Comparison of ENCODE assay signal across 12 mouse cellular contexts in genomic region chr9:90823574-90824280, GRCm38 (mm10).
DNase-seq lines count a peak whose midpoint lies in the region; ATAC-seq and TF ChIP-seq lines count a peak whose summit lies in the region.
"Had no signal": no experiment of that assay in that cellular context is flagged by ENCODE, and none has a peak within 500 bp of the region (broad histone marks: within the 10 kb centered on the region; RNA-seq: fewer than 3 reads in every experiment).

No protein-coding gene starts in this region.

- no peaks in the 10 kb centered on the region for H3K79me2 ChIP-seq in myocyte (ENCODE audit: control insufficient read depth, insufficient read depth)

- no peaks in the 10 kb centered on the region for H3K36me3 ChIP-seq in heart, embryonic 11.5 days (ENCODE audit: control insufficient read depth, insufficient read depth, low read length)
- H3K36me3 ChIP-seq in lung, embryonic 14.5 days (ENCODE audit: insufficient read depth), result no peaks in the 10 kb centered on the region
- no peaks in the 10 kb centered on the region for H3K36me3 ChIP-seq in myocyte (ENCODE audit: control insufficient read depth, insufficient read depth)

- H3K27me3 ChIP-seq in heart, embryonic 11.5 days (ENCODE audit: control insufficient read depth, insufficient read depth, low read length), result no peaks in the 10 kb centered on the region
- no peaks in the 10 kb centered on the region for H3K27me3 ChIP-seq in lung, embryonic 14.5 days (ENCODE audit: insufficient read depth, low read length)
- H3K27me3 ChIP-seq in myocyte (ENCODE audit: control insufficient read depth, insufficient read depth, insufficient read length), result no peaks in the 10 kb centered on the region

- no peak overlapping the region for H3K27ac ChIP-seq in heart, embryonic 11.5 days (ENCODE audit: low read depth, low read length)
- H3K27ac ChIP-seq in lung, embryonic 14.5 days (ENCODE audit: low read depth), result no peak overlapping the region

- H3K9ac ChIP-seq in heart, embryonic 11.5 days (ENCODE audit: low read depth, low read length), result no peak overlapping the region
- H3K9ac ChIP-seq in lung, embryonic 14.5 days, result no peak overlapping the region
- H3K9ac ChIP-seq: liver, postnatal 0 days had no signal

- no peaks in the 10 kb centered on the region for H3K4me1 ChIP-seq in heart, embryonic 11.5 days (ENCODE audit: control insufficient read depth, insufficient read depth, low read length)
- no peaks in the 10 kb centered on the region for H3K4me1 ChIP-seq in lung, embryonic 14.5 days (ENCODE audit: insufficient read depth)

- ATAC-seq in heart, embryonic 11.5 days (replicated peaks; ENCODE audit: insufficient number of reproducible peaks, low FRiP score, low TSS enrichment), result no peak
- ATAC-seq in lung, embryonic 14.5 days (ENCODE audit: insufficient read depth), result no peak
- ATAC-seq: liver, postnatal 0 days had no signal

- H3K4me2 ChIP-seq in heart, embryonic 11.5 days, result no peak overlapping the region
- no peak overlapping the region for H3K4me2 ChIP-seq in lung, embryonic 14.5 days
- peak overlapping the region; percentile 47 for H3K4me2 ChIP-seq in myocyte (ENCODE audit: low read depth)

- peak; percentile 2 for DNase-seq in heart, adult 8-10 months (ENCODE audit: low spot score)
- DNase-seq in lung, embryonic 14.5 days, result peak; percentile 15
- DNase-seq in lung, postnatal 25 days (ENCODE audit: low spot score), result no peak
- DNase-seq in NIH3T3 (ENCODE audit: low read depth), result peak; percentile 11
- DNase-seq in right cerebral cortex, adult 2 months (ENCODE audit: low spot score in 2 of 2), result no peak
- DNase-seq in urinary bladder, postnatal 4 days (ENCODE audit: low spot score in 2 of 2), result no peak
- DNase-seq: adrenal gland, adult 2 months; cerebellum, adult 11 months; liver, postnatal 0 days; thymus, adult 18-20 months had no signal

- H3K9me3 ChIP-seq in heart, embryonic 11.5 days (replicated peaks; ENCODE audit: control insufficient read depth, low read length), result no peaks in the 10 kb centered on the region
- no peaks in the 10 kb centered on the region for H3K9me3 ChIP-seq in lung, embryonic 14.5 days (ENCODE audit: low read depth, low read length)

- WGBS in heart, embryonic 11.5 days (ENCODE audit: insufficient replicate concordance), result 84% methylated on average over 4 of the region's 4 CpGs
- WGBS in lung, embryonic 14.5 days, result 79% methylated on average over 4 of the region's 4 CpGs

- no peak for TF ChIP-seq POLR2A in myocyte (IDR thresholded peaks at IDR 0.05; ENCODE audit: insufficient read length, low read depth)

- no peak overlapping the region for H3K4me3 ChIP-seq in heart, embryonic 11.5 days (ENCODE audit: low read depth, low read length)
- no peak overlapping the region for H3K4me3 ChIP-seq in lung, embryonic 14.5 days (ENCODE audit: low read depth, low read length)
- no peak overlapping the region for H3K4me3 ChIP-seq in myocyte

- H3ac ChIP-seq in myocyte (ENCODE audit: control insufficient read depth, insufficient read length), result no peak overlapping the region

- TF ChIP-seq CTCF in lung, embryonic 14.5 days (IDR thresholded peaks at IDR 0.05; ENCODE audit: low read depth), result no peak

TF ChIP-seq in myocyte, 11 proteins besides CTCF, POLR2A, EP300 and RAD21:
- TF ChIP-seq E2F4 (IDR thresholded peaks at IDR 0.05; ENCODE audit: insufficient read depth) (no peak), MYOD1 (IDR thresholded peaks at IDR 0.05; ENCODE audit: control insufficient read depth in 1 of 3, insufficient read length in 2 of 3, low read depth in 2 of 3) (no peak), TCF3 (IDR thresholded peaks at IDR 0.05; ENCODE audit: insufficient read length, low read depth) (no peak), USF1 (IDR thresholded peaks at IDR 0.05; ENCODE audit: low read depth) (no peak), MAX (IDR thresholded peaks at IDR 0.05; ENCODE audit: low read depth) (no peak), TCF12 (IDR thresholded peaks at IDR 0.05; ENCODE audit: insufficient read depth, poor library complexity, severe bottlenecking) (no peak), POLR2AphosphoS2 (IDR thresholded peaks at IDR 0.05; ENCODE audit: insufficient read length, low read depth) (no peak), REST (IDR thresholded peaks at IDR 0.05; ENCODE audit: insufficient read depth, insufficient read length) (no peak)

Comparison
In these comparisons a context has a peak if more than half of its experiments do, and no peak if none do; other contexts are left out.
1. DNase-seq: peak in heart, adult 8-10 months (single experiment), lung, embryonic 14.5 days (single experiment) and NIH3T3 (single experiment); none in lung, postnatal 25 days (single experiment), right cerebral cortex, adult 2 months (0 of 2) and urinary bladder, postnatal 4 days (0 of 2).